Mouse (Mus musculus) liver, adult 2 months (tissue): Measurements from ENCODE around the gene Zbtb46.

ENCODE experiments used
- CTCF ChIP-seq: fragments of 200-500 bp; IDR thresholded peaks from 2 replicates; pipeline ENCODE4 v1.5.1; 2011; ENCODE audit warnings: low read depth, low read length, control low read depth
- POLR2A ChIP-seq: fragments of 200-500 bp; IDR thresholded peaks from 2 replicates; pipeline ENCODE4 v1.6.1; 2011; ENCODE audit warnings: low read length, control low read depth; ENCODE audit not compliant: insufficient read depth; ENCODE audit errors: extremely low read depth

GRCm38 (mm10) chr2:181410760-181411473 lies 48.3 kb downstream of the Zbtb46 start:
- TF ChIP-seq CTCF: peak; percentile 87
- TF ChIP-seq POLR2A: no peak
